In the genomic region with DNA sequence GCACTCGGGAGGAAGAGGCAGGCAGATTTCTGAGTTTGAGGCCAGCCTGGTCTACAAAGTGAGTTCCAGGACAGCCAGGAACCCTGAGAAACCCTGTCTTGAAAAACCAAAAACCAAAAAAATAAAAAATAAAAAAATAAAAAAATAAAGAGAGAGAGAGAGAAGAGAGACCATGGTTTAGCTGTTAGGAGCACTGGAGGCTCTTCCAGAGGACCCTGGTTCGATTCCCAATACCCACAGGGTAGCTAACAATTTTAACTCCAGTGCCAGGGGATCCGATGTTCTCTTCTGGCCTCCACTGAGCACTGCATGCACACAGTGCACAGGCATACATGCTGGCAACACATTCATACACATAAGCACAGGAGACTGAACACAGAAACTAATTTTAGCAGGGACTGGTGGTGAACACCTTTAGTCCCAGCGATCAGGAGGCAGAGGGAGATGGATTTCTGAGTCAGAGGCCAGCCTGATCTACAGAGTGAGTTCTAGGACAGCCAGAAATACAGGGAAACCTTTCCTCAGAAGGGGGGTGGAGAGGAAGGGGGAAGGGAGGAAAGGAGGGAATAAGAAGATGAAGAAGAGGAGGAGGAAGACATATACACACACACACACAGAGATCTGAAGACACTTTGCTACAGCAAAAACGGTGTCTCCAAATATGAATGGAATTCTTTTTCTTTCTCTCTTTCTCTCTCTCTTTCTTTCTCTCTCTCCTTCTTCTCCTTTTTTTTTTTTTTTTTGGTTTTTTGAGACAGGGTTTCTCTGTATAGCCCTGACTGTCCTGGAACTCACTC, we compare ENCODE assay signal across 34 mouse cellular contexts.
"Had no signal": no experiment of that assay in that cellular context is flagged by ENCODE, and none has a peak within 500 bp of the region (broad histone marks: within the 10 kb centered on the region; RNA-seq: fewer than 3 reads in every experiment).

No protein-coding gene starts in this region.

- H3K27me3 ChIP-seq: heart, embryonic 12.5 days; heart, embryonic 13.5 days; heart, embryonic 15.5 days; hindbrain, embryonic 12.5 days; hindbrain, embryonic 15.5 days; intestine, embryonic 15.5 days; kidney, embryonic 15.5 days had no signal

- H3K9me3 ChIP-seq: heart, embryonic 10.5 days; heart, embryonic 15.5 days; hindbrain, embryonic 10.5 days; hindbrain, embryonic 12.5 days; hindbrain, embryonic 15.5 days; intestine, embryonic 15.5 days; kidney, embryonic 15.5 days had no signal

- H3K4me2 ChIP-seq: heart, embryonic 12.5 days; heart, embryonic 13.5 days; heart, embryonic 15.5 days; hindbrain, embryonic 12.5 days; hindbrain, embryonic 14.5 days; hindbrain, embryonic 15.5 days; intestine, embryonic 15.5 days; kidney, embryonic 15.5 days had no signal

- H3K9ac ChIP-seq: heart, embryonic 12.5 days; heart, embryonic 13.5 days; heart, embryonic 15.5 days; hindbrain, embryonic 12.5 days; hindbrain, embryonic 14.5 days; hindbrain, embryonic 15.5 days; intestine, embryonic 15.5 days; kidney, embryonic 15.5 days had no signal

- H3K4me1 ChIP-seq: heart, embryonic 12.5 days; heart, embryonic 13.5 days; heart, embryonic 15.5 days; hindbrain, embryonic 10.5 days; hindbrain, embryonic 12.5 days; hindbrain, embryonic 15.5 days; intestine, embryonic 15.5 days; kidney, embryonic 15.5 days had no signal

- ATAC-seq: hindbrain, embryonic 16.5 days; hindbrain, postnatal 0 days; inflammation-experienced regulatory T-cells, adult 6 months; intestine, embryonic 15.5 days; intestine, embryonic 16.5 days; intestine, postnatal 0 days had no signal

- H3K27ac ChIP-seq: heart, embryonic 10.5 days; heart, embryonic 13.5 days; heart, embryonic 15.5 days; hindbrain, embryonic 10.5 days; hindbrain, embryonic 12.5 days; hindbrain, embryonic 14.5 days; hindbrain, embryonic 15.5 days; hindbrain, postnatal 0 days; intestine, embryonic 15.5 days; kidney, embryonic 15.5 days; kidney, postnatal 0 days; layer of hippocampus, adult 2 months; left cerebral cortex, adult 2 months had no signal

- H3K4me3 ChIP-seq: heart, embryonic 10.5 days; heart, embryonic 12.5 days; heart, embryonic 13.5 days; heart, embryonic 15.5 days; hindbrain, embryonic 10.5 days; hindbrain, embryonic 12.5 days; hindbrain, embryonic 15.5 days; intestine, embryonic 15.5 days; kidney, embryonic 15.5 days; layer of hippocampus, adult 2 months; left cerebral cortex, adult 2 months had no signal

- DNase-seq: heart, postnatal 10 days; heart, postnatal 14 days; heart, postnatal 36 days; heart, postnatal 4 days; kidney, adult 11 months; kidney, adult 18-20 months; kidney, adult 2 months; kidney, adult 8-10 months; kidney, adult 9 months; kidney, postnatal 10 days; kidney, postnatal 14 days; kidney, postnatal 25 days; kidney, postnatal 36 days; kidney, postnatal 4 days; layer of hippocampus, adult 9-11 months; layer of hippocampus, postnatal 36 days had no signal
